Mouse (Mus musculus): ENCODE measurements around the gene Cask. TPM values are rescaled to one million over a fixed set of nuclear protein-coding genes. Genes with fewer than 3 reads are reported as not detected.

The Cask gene
- polyA plus RNA-seq, 1 experiment, result 9.2 TPM

DNA sequence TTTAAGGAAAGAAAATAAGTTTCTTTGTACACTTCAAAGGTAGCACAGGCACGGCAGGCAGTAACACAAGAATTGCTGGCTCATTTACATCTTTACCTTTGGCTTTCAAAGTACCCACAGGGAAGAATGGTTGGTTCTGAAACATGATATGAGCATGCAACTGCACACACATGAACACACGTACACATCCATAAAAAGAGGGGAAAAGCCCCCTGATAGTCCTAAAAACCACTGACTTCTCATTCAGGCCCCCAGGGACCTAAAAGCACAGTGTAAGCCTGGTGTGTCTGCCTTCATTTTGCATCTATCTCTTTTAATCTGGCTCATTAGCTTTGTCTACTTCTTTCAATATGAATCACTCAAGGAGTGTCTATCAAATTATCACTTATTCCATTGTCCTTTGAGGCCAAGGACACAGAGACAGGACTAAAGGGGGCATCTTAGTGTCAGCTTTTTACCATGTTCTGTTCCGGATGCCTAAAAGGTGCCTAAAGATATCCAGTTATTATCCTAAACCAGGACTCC is 192.5 kb downstream of the Cask start:
- Histone ChIP-seq H3K27me3 (ENCODE audit: control insufficient read depth, insufficient read depth, low read length) (no peaks in the 10 kb centered on the region), H3K36me3 (ENCODE audit: control insufficient read depth, insufficient read depth, low read length) (no peaks in the 10 kb centered on the region), H3K4me3 (ENCODE audit: low read depth, low read length) (no peak overlapping the region), H3K4me1 (ENCODE audit: control insufficient read depth, insufficient read depth, insufficient read length, low read length) (no peaks in the 10 kb centered on the region), H3K27ac (ENCODE audit: insufficient read depth, low read depth, low read length) (no peak overlapping the region)
- WGBS, result 73% methylated on average over 3 of the region's 3 CpGs
- TF ChIP-seq CTCF (IDR thresholded peaks at IDR 0.05; ENCODE audit: extremely low read depth, insufficient read length, insufficient replicate concordance, low read depth, low read length) (no peak), POLR2A (IDR thresholded peaks at IDR 0.05; ENCODE audit: low read depth, low read length) (no peak)

DNA sequence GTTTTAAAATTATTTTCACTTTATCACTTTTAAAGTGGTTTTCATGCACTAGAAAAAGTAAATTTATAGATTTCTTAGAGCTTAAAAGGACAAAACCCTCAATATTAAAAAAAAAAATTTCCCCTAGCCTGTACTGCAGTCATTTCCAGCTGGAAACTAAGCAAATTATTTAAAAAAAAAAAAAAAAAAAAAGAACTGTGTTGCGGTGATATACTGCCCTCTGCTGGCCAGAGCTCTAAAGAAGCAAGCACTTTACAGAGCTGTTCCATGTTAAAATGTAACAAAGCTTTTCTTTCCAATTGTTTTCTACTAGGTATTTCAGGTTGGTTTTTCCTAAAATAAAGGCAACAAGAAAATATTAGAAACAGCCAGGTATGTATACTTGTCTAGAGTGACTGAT is 194.4 kb downstream of the Cask start:
- WGBS, result 6% methylated on average over 1 of the region's 1 CpGs
- Histone ChIP-seq H3K27me3 (ENCODE audit: control insufficient read depth, insufficient read depth, low read length) (no peaks in the 10 kb centered on the region), H3K36me3 (ENCODE audit: control insufficient read depth, insufficient read depth, low read length) (no peaks in the 10 kb centered on the region), H3K4me3 (ENCODE audit: low read depth, low read length) (no peak overlapping the region), H3K27ac (ENCODE audit: insufficient read depth, low read depth, low read length) (no peak overlapping the region), H3K4me1 (ENCODE audit: control insufficient read depth, insufficient read depth, insufficient read length, low read length) (peaks cover 4% of the 10 kb centered on the region; the same call in 1 of the 2 replicates)
- TF ChIP-seq POLR2A (IDR thresholded peaks at IDR 0.05; ENCODE audit: low read depth, low read length) (no peak), CTCF (IDR thresholded peaks at IDR 0.05; ENCODE audit: extremely low read depth, insufficient read length, insufficient replicate concordance, low read depth, low read length) (no peak)

DNA sequence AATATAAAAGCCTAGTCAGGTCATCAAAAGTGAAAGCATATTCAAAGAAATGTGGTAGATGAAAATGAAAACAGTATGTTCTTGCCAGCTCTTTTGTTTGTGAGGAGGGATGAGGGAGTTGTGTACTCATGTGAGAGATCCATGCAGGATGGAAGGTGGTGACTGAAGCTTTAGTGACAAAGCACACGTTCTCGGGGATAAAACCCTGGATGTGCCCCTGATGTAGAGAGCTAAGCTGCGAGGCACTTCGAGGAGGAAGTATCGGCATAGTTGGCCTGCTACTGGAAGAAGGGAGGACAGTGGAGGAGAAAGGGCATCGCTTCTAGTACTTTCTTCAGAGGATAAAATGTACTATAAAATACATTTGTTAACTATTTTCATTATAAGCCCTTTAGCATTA is 195.3 kb downstream of the Cask start:
- Histone ChIP-seq H3K4me1 (ENCODE audit: control insufficient read depth, insufficient read depth, insufficient read length, low read length) (peaks cover 4% of the 10 kb centered on the region; the same call in 1 of the 2 replicates), H3K4me3 (ENCODE audit: low read depth, low read length) (no peak overlapping the region), H3K27ac (ENCODE audit: insufficient read depth, low read depth, low read length) (peak overlapping the region; percentile 81; the same call in 1 of the 2 replicates), H3K36me3 (ENCODE audit: control insufficient read depth, insufficient read depth, low read length) (no peaks in the 10 kb centered on the region), H3K27me3 (ENCODE audit: control insufficient read depth, insufficient read depth, low read length) (no peaks in the 10 kb centered on the region)
- TF ChIP-seq POLR2A (IDR thresholded peaks at IDR 0.05; ENCODE audit: low read depth, low read length), result no peak
- no peak for TF ChIP-seq CTCF (IDR thresholded peaks at IDR 0.05; ENCODE audit: extremely low read depth, insufficient read length, insufficient replicate concordance, low read depth, low read length)
- 74% methylated on average over 6 of the region's 6 CpGs for WGBS

DNA sequence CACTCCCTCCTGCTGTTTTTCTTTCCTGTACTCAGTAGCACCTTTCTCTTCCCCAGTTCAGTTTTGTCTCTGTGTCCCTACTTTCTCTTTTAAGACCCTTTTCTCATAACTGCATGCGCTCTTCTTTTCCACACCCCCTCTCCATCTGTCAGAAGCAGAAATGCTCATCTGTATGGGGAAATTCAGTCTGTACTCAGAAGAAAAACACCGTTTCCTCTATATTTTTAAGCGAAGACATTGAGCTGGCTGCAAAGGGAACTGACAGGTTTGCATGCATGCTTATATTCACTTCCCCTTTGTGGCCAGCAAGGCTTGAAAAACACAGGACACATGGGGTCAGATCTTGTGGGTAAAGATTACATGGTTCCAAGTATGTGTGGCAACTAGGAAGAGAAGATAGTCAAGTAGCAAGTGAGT is 196.2 kb downstream of the Cask start:
- 79% methylated on average over 3 of the region's 3 CpGs for WGBS
- peak overlapping the region; percentile 55; the same call in 1 of the 2 replicates for H3K27ac ChIP-seq (ENCODE audit: insufficient read depth, low read depth, low read length)
- TF ChIP-seq CTCF (IDR thresholded peaks at IDR 0.05; ENCODE audit: extremely low read depth, insufficient read length, insufficient replicate concordance, low read depth, low read length) (no peak), POLR2A (IDR thresholded peaks at IDR 0.05; ENCODE audit: low read depth, low read length) (no peak)

DNA sequence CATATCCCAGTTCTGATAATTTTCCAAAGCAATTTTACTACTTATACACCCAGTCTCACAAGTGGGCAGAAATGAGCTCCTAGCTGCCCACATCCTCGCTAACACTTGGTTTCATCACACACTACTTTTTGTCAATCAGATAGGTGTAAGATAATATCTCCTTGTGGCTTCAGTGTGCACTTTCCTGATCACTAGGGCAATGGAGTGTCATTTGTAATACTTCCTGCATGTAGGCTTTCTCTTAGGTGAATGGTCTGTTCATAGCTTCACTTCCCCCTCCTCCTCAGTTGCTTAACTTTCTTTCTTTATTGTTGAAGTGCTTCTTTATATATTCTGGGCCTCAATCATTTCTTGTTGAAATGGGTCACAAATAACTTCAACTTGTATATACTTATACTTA is 198.9 kb downstream of the Cask start:
- Histone ChIP-seq H3K36me3 (ENCODE audit: control insufficient read depth, insufficient read depth, low read length) (no peaks in the 10 kb centered on the region), H3K4me1 (ENCODE audit: control insufficient read depth, insufficient read depth, insufficient read length, low read length) (peaks cover 4% of the 10 kb centered on the region; the same call in 1 of the 2 replicates), H3K4me3 (ENCODE audit: low read depth, low read length) (no peak overlapping the region), H3K27ac (ENCODE audit: insufficient read depth, low read depth, low read length) (no peak overlapping the region), H3K27me3 (ENCODE audit: control insufficient read depth, insufficient read depth, low read length) (no peaks in the 10 kb centered on the region)
- 69% methylated on average over 1 of the region's 1 CpGs for WGBS
- TF ChIP-seq POLR2A (IDR thresholded peaks at IDR 0.05; ENCODE audit: low read depth, low read length), result no peak
- TF ChIP-seq CTCF (IDR thresholded peaks at IDR 0.05; ENCODE audit: extremely low read depth, insufficient read length, insufficient replicate concordance, low read depth, low read length), result no peak

More for the DNA sequence above, 196.2 kb downstream of the Cask start:
- Histone ChIP-seq H3K27me3 (ENCODE audit: control insufficient read depth, insufficient read depth, low read length) (no peaks in the 10 kb centered on the region), H3K4me1 (ENCODE audit: control insufficient read depth, insufficient read depth, insufficient read length, low read length) (peaks cover 4% of the 10 kb centered on the region; the same call in 1 of the 2 replicates), H3K4me3 (ENCODE audit: low read depth, low read length) (no peak overlapping the region), H3K36me3 (ENCODE audit: control insufficient read depth, insufficient read depth, low read length) (no peaks in the 10 kb centered on the region)

DNA sequence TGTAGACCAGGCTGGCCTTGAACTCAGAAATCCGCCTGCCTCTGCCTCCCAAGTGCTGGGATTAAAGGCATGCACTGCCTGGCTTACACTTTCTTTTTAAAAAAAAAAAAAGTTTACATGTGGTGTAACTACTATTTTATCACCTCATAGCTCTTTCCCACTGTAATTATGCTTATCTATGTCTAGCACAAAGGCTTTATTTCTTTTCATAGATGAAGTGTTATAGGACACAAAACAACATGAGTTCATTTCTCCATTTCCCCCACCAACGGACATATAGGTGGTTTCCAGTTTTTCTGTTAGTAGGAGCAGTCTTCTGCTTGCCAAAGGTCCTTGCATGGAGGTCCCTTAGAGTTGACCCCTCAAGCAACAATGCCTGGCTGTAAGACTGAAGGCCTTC is 199.3 kb downstream of the Cask start:
- Histone ChIP-seq H3K27me3 (ENCODE audit: control insufficient read depth, insufficient read depth, low read length) (no peaks in the 10 kb centered on the region), H3K36me3 (ENCODE audit: control insufficient read depth, insufficient read depth, low read length) (no peaks in the 10 kb centered on the region), H3K27ac (ENCODE audit: insufficient read depth, low read depth, low read length) (no peak overlapping the region), H3K4me3 (ENCODE audit: low read depth, low read length) (no peak overlapping the region), H3K4me1 (ENCODE audit: control insufficient read depth, insufficient read depth, insufficient read length, low read length) (peaks cover 4% of the 10 kb centered on the region; the same call in 1 of the 2 replicates)
- WGBS, result 45% methylated on average over 2 of the region's 2 CpGs
- TF ChIP-seq CTCF (IDR thresholded peaks at IDR 0.05; ENCODE audit: extremely low read depth, insufficient read length, insufficient replicate concordance, low read depth, low read length), result no peak
- TF ChIP-seq POLR2A (IDR thresholded peaks at IDR 0.05; ENCODE audit: low read depth, low read length), result no peak

DNA sequence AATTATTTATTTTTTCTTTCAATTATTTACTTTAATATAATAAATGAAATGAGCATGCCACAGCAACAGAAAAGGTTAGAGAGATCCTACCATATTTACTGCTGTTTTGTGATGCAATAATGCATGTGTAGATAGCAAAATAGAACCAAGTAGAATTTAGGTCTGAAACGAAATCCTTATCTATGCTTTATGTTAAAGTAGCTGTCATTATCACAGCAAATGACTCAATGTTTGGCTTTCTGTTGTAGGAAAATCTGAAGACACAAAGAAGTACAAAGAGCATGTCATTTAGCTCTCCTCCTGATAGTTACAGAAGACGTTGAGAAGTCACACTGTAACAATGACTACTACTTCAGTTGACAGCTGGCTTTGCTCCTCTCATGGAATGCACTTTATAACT is 212.3 kb downstream of the Cask start:
- no peaks in the 10 kb centered on the region for H3K27me3 ChIP-seq (ENCODE audit: control insufficient read depth, insufficient read depth, low read length)
- TF ChIP-seq POLR2A (IDR thresholded peaks at IDR 0.05; ENCODE audit: low read depth, low read length) (no peak), CTCF (IDR thresholded peaks at IDR 0.05; ENCODE audit: extremely low read depth, insufficient read length, insufficient replicate concordance, low read depth, low read length) (no peak)
- 32% methylated on average over 2 of the region's 2 CpGs for WGBS
- no peak overlapping the region for H3K4me3 ChIP-seq (ENCODE audit: low read depth, low read length)
- H3K36me3 ChIP-seq (ENCODE audit: control insufficient read depth, insufficient read depth, low read length), result no peaks in the 10 kb centered on the region
- no peak overlapping the region for H3K27ac ChIP-seq (ENCODE audit: insufficient read depth, low read depth, low read length)
- no peaks in the 10 kb centered on the region for H3K4me1 ChIP-seq (ENCODE audit: control insufficient read depth, insufficient read depth, insufficient read length, low read length)
